Mouse (Mus musculus) CH12.LX (cell line): ENCODE results near the gene Ifit1bl1. TPM values are rescaled to one million over a fixed set of nuclear protein-coding genes. Genes with fewer than 3 reads are reported as not detected.
A peak's percentile ranks its signal among the peaks of the same experiment; 100 is the strongest.

Source experiments
- DNase-seq: peaks from one replicate; pipeline ENCODE4 v3.0.0-alpha.2; 2013; ENCODE audit errors: extremely low read depth
- H3K27ac ChIP-seq: 2 replicates; pipeline ENCODE4 v1.5.1; 2012; ENCODE audit warnings: low read depth, mild to moderate bottlenecking, control low read depth, moderate library complexity; ENCODE audit not compliant: insufficient read depth
- H3K27me3 ChIP-seq: replicated peaks from 2 replicates; pipeline ENCODE3; 2012; ENCODE audit warnings: inconsistent platforms
- H3K36me3 ChIP-seq, 2 experiments: replicated peaks in 1 of 2; 2 replicates each; pipeline versions ENCODE3 to v1.6.1; 2012; ENCODE audit warnings: inconsistent platforms in 1 of 2, low read length in 1 of 2, mild to moderate bottlenecking in 1 of 2, mixed read lengths in 1 of 2, moderate library complexity in 1 of 2; ENCODE audit not compliant: control insufficient read depth in 1 of 2, insufficient read depth in 1 of 2
- H3K4me1 ChIP-seq, 2 experiments: 2 replicates each; pipeline ENCODE4 v1.6.1; 2012; ENCODE audit warnings: inconsistent platforms in 1 of 2, moderate library complexity in 1 of 2; ENCODE audit not compliant: insufficient read depth in 2 of 2, control insufficient read depth in 1 of 2
- H3K4me2 ChIP-seq: 2 replicates; pipeline ENCODE4 v1.6.1; 2012; ENCODE audit warnings: low read depth, mild to moderate bottlenecking, control low read depth; ENCODE audit not compliant: poor library complexity, insufficient read depth, severe bottlenecking
- H3K4me3 ChIP-seq, 3 experiments: fragments of 150-350 bp in 1 of 3; sonication (generic) in 1 of 3; replicated peaks in 1 of 3; 2 replicates each; pipeline versions ENCODE3 to v1.5.1; 2011 to 2012; ENCODE audit warnings: low read depth in 2 of 3, low read length in 2 of 3, mild to moderate bottlenecking in 2 of 3, moderate library complexity in 2 of 3, control low read depth in 1 of 3, improper control_type of control experiment in 1 of 3, inconsistent platforms in 1 of 3, mixed read lengths in 1 of 3; ENCODE audit not compliant: poor library complexity in 1 of 3
- H3K79me2 ChIP-seq: replicated peaks from 2 replicates; pipeline ENCODE4 v1.6.1; 2012; ENCODE audit warnings: mild to moderate bottlenecking, moderate library complexity; ENCODE audit not compliant: control insufficient read depth, poor library complexity, insufficient read depth, severe bottlenecking; ENCODE audit errors: extremely low read depth
- H3K9ac ChIP-seq: 2 replicates; pipeline ENCODE4 v1.6.1; 2012; ENCODE audit warnings: low read depth, mild to moderate bottlenecking, control low read depth, moderate library complexity; ENCODE audit not compliant: insufficient read depth
- H3K9me3 ChIP-seq: replicated peaks from 2 replicates; pipeline ENCODE3; 2012; ENCODE audit warnings: low read length, inconsistent platforms, mixed read lengths
- BHLHE40 ChIP-seq: IDR thresholded peaks from 2 replicates; pipeline ENCODE4 v1.6.1; 2011; ENCODE audit warnings: mild to moderate bottlenecking, low read depth, low read length, improper control_type of control experiment
- CHD1 ChIP-seq: IDR thresholded peaks from 2 replicates; pipeline ENCODE4 v1.6.1; 2012; ENCODE audit warnings: low read depth, low read length, improper control_type of control experiment, inconsistent platforms
- CHD2 ChIP-seq: IDR thresholded peaks from 2 replicates; pipeline ENCODE4 v1.6.1; 2011; ENCODE audit warnings: low read length, improper control_type of control experiment
- CTCF ChIP-seq, 2 experiments: IDR thresholded peaks in 1 of 2; conservative IDR thresholded peaks in 1 of 2; 2 replicates each; pipeline ENCODE4 v1.5.1; 2011 to 2012; ENCODE audit warnings: low read depth in 2 of 2, low read length in 2 of 2, improper control_type of control experiment in 1 of 2, inconsistent platforms in 1 of 2, mild to moderate bottlenecking in 1 of 2, moderate library complexity in 1 of 2
- E2F4 ChIP-seq: IDR thresholded peaks from 2 replicates; pipeline ENCODE4 v1.6.1; 2011; ENCODE audit warnings: low read depth, low read length, improper control_type of control experiment; ENCODE audit not compliant: insufficient replicate concordance
- ELF1 ChIP-seq: IDR thresholded peaks from 2 replicates; pipeline ENCODE4 v1.6.1; 2014; ENCODE audit warnings: low read depth, mild to moderate bottlenecking, inconsistent platforms, low read length, improper control_type of control experiment
- EP300 ChIP-seq: IDR thresholded peaks from 2 replicates; pipeline ENCODE4 v1.6.1; 2011; ENCODE audit warnings: low read length, improper control_type of control experiment
- ETS1 ChIP-seq: conservative IDR thresholded peaks from 2 replicates; pipeline ENCODE4 v1.6.1; 2012; ENCODE audit warnings: low read depth, mild to moderate bottlenecking, inconsistent platforms, low read length, improper control_type of control experiment, moderate library complexity
- GABPA ChIP-seq: IDR thresholded peaks from 2 replicates; pipeline ENCODE4 v1.6.1; 2012; ENCODE audit warnings: low read depth, low read length, improper control_type of control experiment, inconsistent platforms; ENCODE audit not compliant: insufficient replicate concordance
- HCFC1 ChIP-seq: IDR thresholded peaks from 2 replicates; pipeline ENCODE4 v1.6.1; 2012; ENCODE audit warnings: low read depth, mild to moderate bottlenecking, inconsistent platforms, low read length, improper control_type of control experiment
- IRF4 ChIP-seq: IDR thresholded peaks from 2 replicates; pipeline ENCODE4 v1.6.1; 2014; ENCODE audit warnings: low read depth, mild to moderate bottlenecking, inconsistent platforms, low read length, improper control_type of control experiment
- JUN ChIP-seq: IDR thresholded peaks from 2 replicates; pipeline ENCODE4 v1.6.1; 2011; ENCODE audit warnings: low read depth, mild to moderate bottlenecking, low read length, improper control_type of control experiment, moderate library complexity; ENCODE audit not compliant: insufficient read depth
- JUND ChIP-seq: conservative IDR thresholded peaks from 2 replicates; pipeline ENCODE4 v1.6.1; 2011; ENCODE audit warnings: low read depth, low read length, improper control_type of control experiment
- KAT2A ChIP-seq: IDR thresholded peaks from 2 replicates; pipeline ENCODE4 v1.6.1; 2012; ENCODE audit warnings: low read length, improper control_type of control experiment, inconsistent platforms; ENCODE audit not compliant: insufficient replicate concordance
- MAFK ChIP-seq: IDR thresholded peaks from 2 replicates; pipeline ENCODE4 v1.6.1; 2011; ENCODE audit warnings: low read length, improper control_type of control experiment; ENCODE audit not compliant: insufficient replicate concordance
- MAX ChIP-seq: IDR thresholded peaks from 2 replicates; pipeline ENCODE4 v1.6.1; 2011; ENCODE audit warnings: low read length, improper control_type of control experiment
- MAZ ChIP-seq: IDR thresholded peaks from 2 replicates; pipeline ENCODE4 v1.6.1; 2012; ENCODE audit warnings: low read depth, mild to moderate bottlenecking, inconsistent platforms, low read length, improper control_type of control experiment, moderate library complexity
- MEF2A ChIP-seq: IDR thresholded peaks from 2 replicates; pipeline ENCODE4 v1.6.1; 2014; ENCODE audit warnings: low read depth, mild to moderate bottlenecking, inconsistent platforms, low read length, improper control_type of control experiment, borderline replicate concordance
- MXI1 ChIP-seq: IDR thresholded peaks from 2 replicates; pipeline ENCODE4 v1.6.1; 2011; ENCODE audit warnings: mild to moderate bottlenecking, low read depth, low read length, improper control_type of control experiment
- MYC ChIP-seq: IDR thresholded peaks from 2 replicates; pipeline ENCODE4 v1.6.1; 2011; ENCODE audit warnings: low read depth, mild to moderate bottlenecking, improper control_type of control experiment, low read length
- NELFE ChIP-seq: IDR thresholded peaks from 2 replicates; pipeline ENCODE4 v1.6.1; 2011; ENCODE audit warnings: low read depth, low read length, improper control_type of control experiment
- NRF1 ChIP-seq: IDR thresholded peaks from 2 replicates; pipeline ENCODE4 v1.6.1; 2014; ENCODE audit warnings: low read depth, mild to moderate bottlenecking, inconsistent platforms, low read length, improper control_type of control experiment, moderate library complexity
- PAX5 ChIP-seq: IDR thresholded peaks from 2 replicates; pipeline ENCODE4 v1.6.1; 2012; ENCODE audit warnings: low read length, inconsistent platforms, mixed read lengths
- POLR2A ChIP-seq: IDR thresholded peaks from 2 replicates; pipeline ENCODE4 v1.6.1; 2011; ENCODE audit warnings: low read depth, mild to moderate bottlenecking, improper control_type of control experiment, low read length
- POLR2AphosphoS2 ChIP-seq: IDR thresholded peaks from 2 replicates; pipeline ENCODE4 v1.6.1; 2011; ENCODE audit warnings: low read depth, low read length, improper control_type of control experiment
- RAD21 ChIP-seq: IDR thresholded peaks from 2 replicates; pipeline ENCODE4 v1.6.1; 2011; ENCODE audit warnings: low read depth, mild to moderate bottlenecking, low read length, improper control_type of control experiment, moderate library complexity
- RCOR1 ChIP-seq: conservative IDR thresholded peaks from 2 replicates; pipeline ENCODE4 v1.6.1; 2012; ENCODE audit warnings: low read depth, mild to moderate bottlenecking, inconsistent platforms, low read length, improper control_type of control experiment
- SIN3A ChIP-seq: IDR thresholded peaks from 2 replicates; pipeline ENCODE4 v1.6.1; 2012; ENCODE audit warnings: low read length, improper control_type of control experiment, inconsistent platforms
- SMC3 ChIP-seq: IDR thresholded peaks from 2 replicates; pipeline ENCODE4 v1.6.1; 2011; ENCODE audit warnings: low read depth, low read length, improper control_type of control experiment
- TBP ChIP-seq: conservative IDR thresholded peaks from 2 replicates; pipeline ENCODE4 v1.6.1; 2011; ENCODE audit warnings: low read depth, low read length, improper control_type of control experiment
- TCF12 ChIP-seq: IDR thresholded peaks from 2 replicates; pipeline ENCODE4 v1.6.1; 2014; ENCODE audit warnings: low read depth, mild to moderate bottlenecking, inconsistent platforms, low read length, improper control_type of control experiment
- UBTF ChIP-seq: IDR thresholded peaks from 2 replicates; pipeline ENCODE4 v1.6.1; 2012; ENCODE audit warnings: low read depth, mild to moderate bottlenecking, inconsistent platforms, low read length, improper control_type of control experiment, moderate library complexity
- USF1 ChIP-seq: IDR thresholded peaks from 2 replicates; pipeline ENCODE4 v1.6.1; 2014; ENCODE audit warnings: low read depth, mild to moderate bottlenecking, inconsistent platforms, low read length, improper control_type of control experiment
- USF2 ChIP-seq: conservative IDR thresholded peaks from 2 replicates; pipeline ENCODE4 v1.6.1; 2011; ENCODE audit warnings: low read depth, low read length, improper control_type of control experiment
- ZC3H11A ChIP-seq: IDR thresholded peaks from 2 replicates; pipeline ENCODE4 v1.6.1; 2012; ENCODE audit warnings: low read depth, mild to moderate bottlenecking, inconsistent platforms, low read length, improper control_type of control experiment
- ZKSCAN1 ChIP-seq: IDR thresholded peaks from 2 replicates; pipeline ENCODE4 v1.6.1; 2012; ENCODE audit warnings: low read depth, inconsistent platforms, low read length, improper control_type of control experiment, borderline replicate concordance
- ZMIZ1 ChIP-seq: IDR thresholded peaks from 2 replicates; pipeline ENCODE4 v1.6.1; 2012; ENCODE audit warnings: low read depth, mild to moderate bottlenecking, inconsistent platforms, low read length, improper control_type of control experiment
- ZNF384 ChIP-seq: IDR thresholded peaks from 2 replicates; pipeline ENCODE4 v1.6.1; 2012; ENCODE audit warnings: low read depth, low read length, improper control_type of control experiment, inconsistent platforms
- dilution Hi-C: fragments of 300-500 bp; cut with MboI; formaldehyde crosslinking; loops from 2 replicates; pipeline ENCODE4 v1.14.3; 2020; ENCODE audit warnings: low sequenced_read_pairs; ENCODE audit not compliant: extremely low pct_unique_long_range_greater_than_20kb, extremely low pct_ligation_motif_present
- in situ Hi-C: fragments of 300-500 bp; cut with MboI; formaldehyde crosslinking; loops from 3 replicates; pipeline ENCODE4 v1.14.3; 2019; ENCODE audit warnings: low sequenced_read_pairs, low pct_ligation_motif_present, low pct_unique_long_range_greater_than_20kb, mixed read lengths
- polyA plus RNA-seq: library from polyadenylated mRNA; unstranded; fragments of >175 nt; gene quantifications from 2 replicates; pipeline ENCODE4 v1.2.1, GENCODE M21; 2012; ENCODE audit warnings: low read depth; ENCODE audit not compliant: insufficient read length
- total RNA-seq, 2 experiments: library from RNA; depleted of rRNA; stranded (reverse); fragments of 300-350 nt in 1 of 2; fragments of >200 nt in 1 of 2; gene quantifications; 2 replicates each; pipeline ENCODE4 v1.2.3; 2012 to 2014

The Ifit1bl1 gene
- total and polyA plus RNA-seq, 3 experiments, result 0.09 to 0.26 TPM; not detected in 1

- in situ Hi-C loops, result no loop called here
- Histone ChIP-seq H3K4me3 (peak within 1 kb of the TSS; percentile 37 to 70 (median 61)), H3K27ac (no peak within 1 kb of the TSS), H3K36me3 (peaks cover 0 to 3% of the 10 kb centered on the region in 2 experiments), H3K9ac (peak within 1 kb of the TSS; percentile 35; the same call in 1 of the 2 replicates), H3K4me1 (peaks cover 0 to 26% of the 10 kb centered on the region in 2 experiments; a peak in 2 of 4 replicates), H3K9me3 (peaks cover 5% of the 10 kb centered on the region), H3K27me3 (no peaks in the 10 kb centered on the region), H3K79me2 (no peaks in the 10 kb centered on the region; the same call in 1 of the 2 replicates), H3K4me2 (peak within 1 kb of the TSS; percentile 70)
- dilution Hi-C loops, result no loop called here
- peak; percentile 86 for DNase-seq
- no peak; the same call in 1 of the 2 replicates for TF ChIP-seq ELF1
- no peak; the same call in 1 of the 2 replicates for TF ChIP-seq MEF2A
- 0 out of 2 replicates have a peak, but pooled peaks have one; percentile 1 for TF ChIP-seq ZC3H11A
- TF ChIP-seq MAFK, result no peak
- no peak for TF ChIP-seq USF2
- TF ChIP-seq PAX5, result no peak
- TF ChIP-seq ETS1, result no peak; the same call in 1 of the 2 replicates
- TF ChIP-seq JUND, result no peak
- no peak for TF ChIP-seq ZNF384
- TF ChIP-seq POLR2A, result peak; percentile 41
- no peak for TF ChIP-seq BHLHE40
- peak; percentile 62 for TF ChIP-seq SMC3
- TF ChIP-seq MXI1, result no peak
- TF ChIP-seq UBTF, result no peak
- TF ChIP-seq RCOR1, result no peak
- TF ChIP-seq RAD21, result peak; percentile 61
- no peak for TF ChIP-seq CHD2
- TF ChIP-seq CHD1, result no peak
- TF ChIP-seq NRF1, result no peak
- peak; percentile 22; the same call in 1 of the 2 replicates for TF ChIP-seq TCF12
- TF ChIP-seq MYC, result no peak
- no peak for TF ChIP-seq MAX
- TF ChIP-seq SIN3A, result 0 out of 2 replicates have a peak, but pooled peaks have one; percentile 25
- TF ChIP-seq E2F4, result peak; percentile 88
- TF ChIP-seq NELFE, result no peak
- TF ChIP-seq HCFC1, result peak; percentile 84
- TF ChIP-seq EP300, result no peak
- TF ChIP-seq JUN, result no peak
- no peak for TF ChIP-seq ZKSCAN1
- TF ChIP-seq ZMIZ1, result no peak
- no peak for TF ChIP-seq USF1
- no peak for TF ChIP-seq KAT2A
- 0 out of 2 replicates have a peak, but pooled peaks have one; percentile 19 for TF ChIP-seq IRF4
- peak; percentile 52; the same call in 1 of the 2 replicates for TF ChIP-seq TBP
- TF ChIP-seq MAZ, result no peak
- no peak for TF ChIP-seq POLR2AphosphoS2
- TF ChIP-seq CTCF (conservative IDR thresholded peaks at IDR 0.05 in 1 of 2, IDR thresholded peaks at IDR 0.05 in 1 of 2; ENCODE audit: low read depth in 2 of 2, low read length in 2 of 2), result peak; percentile 61 to 79
- TF ChIP-seq GABPA, result no peak
Measured at GRCm38 (mm10) chr19:34550534-34551223, 51.1 kb downstream of the Ifit1bl1 start, which contains the start of gene Ifit2. Gene Ifit2 (plus strand): TSS chr19:34550694.
